Mouse (Mus musculus) CH12.LX (cell line): ENCODE measurements at regions not wholly inside any gene's neighbourhood (a gene's known extent, or its start where the extent isn't known, plus 50 kb on each side); places are given as distances from the start of the nearest gene placed in this dataset.

Experiments
- CTCF ChIP-seq, 2 experiments: IDR thresholded peaks in 1 of 2; conservative IDR thresholded peaks in 1 of 2; 2 replicates each; pipeline ENCODE4 v1.5.1; 2011 to 2012; ENCODE audit warnings: low read depth in 2 of 2, low read length in 2 of 2, improper control_type of control experiment in 1 of 2, inconsistent platforms in 1 of 2, mild to moderate bottlenecking in 1 of 2, moderate library complexity in 1 of 2
- EP300 ChIP-seq: IDR thresholded peaks from 2 replicates; pipeline ENCODE4 v1.6.1; 2011; ENCODE audit warnings: low read length, improper control_type of control experiment
- HCFC1 ChIP-seq: IDR thresholded peaks from 2 replicates; pipeline ENCODE4 v1.6.1; 2012; ENCODE audit warnings: low read depth, mild to moderate bottlenecking, inconsistent platforms, low read length, improper control_type of control experiment
- MAFK ChIP-seq: IDR thresholded peaks from 2 replicates; pipeline ENCODE4 v1.6.1; 2011; ENCODE audit warnings: low read length, improper control_type of control experiment; ENCODE audit not compliant: insufficient replicate concordance
- NELFE ChIP-seq: IDR thresholded peaks from 2 replicates; pipeline ENCODE4 v1.6.1; 2011; ENCODE audit warnings: low read depth, low read length, improper control_type of control experiment
- NRF1 ChIP-seq: IDR thresholded peaks from 2 replicates; pipeline ENCODE4 v1.6.1; 2014; ENCODE audit warnings: low read depth, mild to moderate bottlenecking, inconsistent platforms, low read length, improper control_type of control experiment, moderate library complexity
- POLR2A ChIP-seq: IDR thresholded peaks from 2 replicates; pipeline ENCODE4 v1.6.1; 2011; ENCODE audit warnings: low read depth, mild to moderate bottlenecking, improper control_type of control experiment, low read length
- RAD21 ChIP-seq: IDR thresholded peaks from 2 replicates; pipeline ENCODE4 v1.6.1; 2011; ENCODE audit warnings: low read depth, mild to moderate bottlenecking, low read length, improper control_type of control experiment, moderate library complexity
- USF1 ChIP-seq: IDR thresholded peaks from 2 replicates; pipeline ENCODE4 v1.6.1; 2014; ENCODE audit warnings: low read depth, mild to moderate bottlenecking, inconsistent platforms, low read length, improper control_type of control experiment
- ZC3H11A ChIP-seq: IDR thresholded peaks from 2 replicates; pipeline ENCODE4 v1.6.1; 2012; ENCODE audit warnings: low read depth, mild to moderate bottlenecking, inconsistent platforms, low read length, improper control_type of control experiment
- ZMIZ1 ChIP-seq: IDR thresholded peaks from 2 replicates; pipeline ENCODE4 v1.6.1; 2012; ENCODE audit warnings: low read depth, mild to moderate bottlenecking, inconsistent platforms, low read length, improper control_type of control experiment

GRCm38 (mm10) chr8:83802506-83802905 lies 61.4 kb upstream of the Adgre5 start:
- no peak for TF ChIP-seq POLR2A
- no peak for TF ChIP-seq HCFC1
- TF ChIP-seq USF1: no peak
- no peak for TF ChIP-seq CTCF (conservative IDR thresholded peaks at IDR 0.05 in 1 of 2, IDR thresholded peaks at IDR 0.05 in 1 of 2; ENCODE audit: low read depth in 2 of 2, low read length in 2 of 2)
- no peak for TF ChIP-seq ZMIZ1
- no peak for TF ChIP-seq RAD21
- no peak for TF ChIP-seq NRF1
- no peak for TF ChIP-seq NELFE
- TF ChIP-seq EP300: no peak
- TF ChIP-seq ZC3H11A: no peak
- TF ChIP-seq MAFK: no peak
